In genomic region chr10:30199916-30200826, GRCm38 (mm10) we compare ENCODE assay signal across 1 mouse cellular context.
TF ChIP-seq lines count a peak whose summit lies in the region.

Cenpw (minus strand) TSS chr10:30200560.

TF ChIP-seq in CH12.LX, 34 proteins besides CTCF, POLR2A, EP300 and RAD21 (continued from another document):
- TF ChIP-seq UBTF (IDR thresholded peaks at IDR 0.05; ENCODE audit: low read depth, low read length) (peak; percentile 84), MAFK (IDR thresholded peaks at IDR 0.05; ENCODE audit: insufficient replicate concordance, low read length) (no peak), JUND (conservative IDR thresholded peaks at IDR 0.05; ENCODE audit: low read depth, low read length) (peak; percentile 31; the same call in 1 of the 2 replicates), MEF2A (IDR thresholded peaks at IDR 0.05; ENCODE audit: borderline replicate concordance, low read depth, low read length) (no peak; the same call in 1 of the 2 replicates), ETS1 (conservative IDR thresholded peaks at IDR 0.05; ENCODE audit: low read depth, low read length) (0 out of 2 replicates have a peak, but pooled peaks have one; percentile 42), NELFE (IDR thresholded peaks at IDR 0.05; ENCODE audit: low read depth, low read length) (peak; percentile 85), GABPA (IDR thresholded peaks at IDR 0.05; ENCODE audit: insufficient replicate concordance, low read depth, low read length) (no peak; the same call in 1 of the 2 replicates), IRF4 (IDR thresholded peaks at IDR 0.05; ENCODE audit: low read depth, low read length) (peak; percentile 56), ZC3H11A (IDR thresholded peaks at IDR 0.05; ENCODE audit: low read depth, low read length) (no peak), E2F4 (IDR thresholded peaks at IDR 0.05; ENCODE audit: insufficient replicate concordance, low read depth, low read length) (peak; percentile 90; the same call in 1 of the 2 replicates), ZNF384 (IDR thresholded peaks at IDR 0.05; ENCODE audit: low read depth, low read length) (no peak), BHLHE40 (IDR thresholded peaks at IDR 0.05; ENCODE audit: low read depth, low read length) (no peak; the same call in 1 of the 2 replicates), ELF1 (IDR thresholded peaks at IDR 0.05; ENCODE audit: low read depth, low read length) (peak; percentile 95), SIN3A (IDR thresholded peaks at IDR 0.05; ENCODE audit: low read length) (peak; percentile 99), USF1 (IDR thresholded peaks at IDR 0.05; ENCODE audit: low read depth, low read length) (no peak; the same call in 1 of the 2 replicates), RCOR1 (conservative IDR thresholded peaks at IDR 0.05; ENCODE audit: low read depth, low read length) (0 out of 2 replicates have a peak, but pooled peaks have one; percentile 24), TCF12 (IDR thresholded peaks at IDR 0.05; ENCODE audit: low read depth, low read length) (peak; percentile 91), NRF1 (IDR thresholded peaks at IDR 0.05; ENCODE audit: low read depth, low read length) (peak; percentile 39; the same call in 1 of the 2 replicates), TBP (conservative IDR thresholded peaks at IDR 0.05; ENCODE audit: low read depth, low read length) (peak; percentile 74), ZKSCAN1 (IDR thresholded peaks at IDR 0.05; ENCODE audit: borderline replicate concordance, low read depth, low read length) (no peak), PAX5 (IDR thresholded peaks at IDR 0.05; ENCODE audit: low read length) (no peak), KAT2A (IDR thresholded peaks at IDR 0.05; ENCODE audit: insufficient replicate concordance, low read length) (peak; percentile 72; the same call in 1 of the 2 replicates)
